Mouse (Mus musculus): ENCODE data around the gene Zfp354b. TPM values are rescaled to one million over a fixed set of nuclear protein-coding genes. Genes with fewer than 3 reads are reported as not detected.

Gene Zfp354b
- polyA plus RNA-seq (2017; shearing (Covaris generic)), result not detected

DNA sequence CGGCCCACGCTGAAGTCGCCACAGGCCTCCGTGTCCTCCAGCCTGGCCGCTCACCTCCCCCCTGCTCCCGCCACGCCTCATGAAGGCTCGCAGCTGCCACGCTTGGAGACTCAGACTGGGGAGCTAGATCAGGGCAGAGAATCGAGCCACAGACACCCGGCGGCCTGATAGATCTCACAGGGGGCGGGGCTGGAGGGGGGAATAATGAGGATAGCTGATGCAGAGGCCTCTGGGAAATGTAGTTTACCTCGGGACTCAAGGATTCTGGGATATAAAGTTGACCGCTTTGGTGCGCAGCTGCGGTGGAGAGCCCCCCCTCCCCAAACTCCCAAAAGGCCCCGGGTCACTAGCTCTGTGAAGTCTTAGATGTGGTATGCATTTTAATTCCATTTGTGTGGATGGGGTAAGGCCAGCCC, at the start of gene Zfp354b:
Gene Zfp354b (minus strand): TSS at position 183 of the 416 bp plus-strand sequence.

DNA sequence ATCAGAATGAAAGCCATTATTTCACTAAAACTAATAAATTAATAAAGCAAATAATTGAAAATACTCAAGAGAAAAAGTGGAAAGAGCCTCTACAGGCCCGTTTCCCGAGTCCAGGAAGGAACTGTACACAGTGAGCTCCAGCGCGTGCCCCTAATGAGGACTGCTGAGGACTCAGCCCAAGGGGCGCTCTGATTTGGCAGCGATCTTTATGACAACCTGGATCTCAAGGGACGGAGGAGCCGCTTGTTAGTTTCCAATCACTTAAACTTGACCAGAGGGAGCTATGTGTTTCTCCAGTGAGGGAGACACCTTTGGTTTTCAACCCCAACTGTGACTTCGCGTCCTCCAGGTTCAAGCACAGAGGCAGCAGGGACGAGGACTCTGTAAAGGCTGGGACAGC, 34.8 kb upstream of the Zfp354b start, which contains the start of gene Olfr1378:
Gene Olfr1378 (plus strand): TSS at position 301 of the 400 bp plus-strand sequence.

DNA sequence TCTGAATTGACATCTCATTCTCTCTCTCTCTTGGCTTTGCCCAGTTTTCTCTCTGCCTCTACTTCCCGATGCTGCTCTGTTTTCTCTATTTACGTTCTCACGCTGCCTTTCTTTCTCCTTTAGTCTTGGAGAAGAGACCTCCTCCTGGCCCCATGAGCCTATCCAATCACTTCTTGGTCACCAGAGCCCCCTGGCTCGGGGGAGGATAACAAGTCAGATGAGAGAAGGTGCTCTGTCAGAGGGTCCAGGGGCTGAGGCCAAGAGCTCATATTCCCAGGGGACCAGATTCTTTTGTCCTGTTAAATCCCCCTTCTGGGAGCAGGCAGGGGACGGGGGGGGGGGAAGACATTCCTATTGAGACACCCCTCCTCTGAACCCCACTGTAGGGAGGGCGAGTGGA, 22.2 kb upstream of the Zfp354b start, which contains the start of gene Prop1:
Gene Prop1 (minus strand): TSS at position 101 of the 400 bp plus-strand sequence.

DNA sequence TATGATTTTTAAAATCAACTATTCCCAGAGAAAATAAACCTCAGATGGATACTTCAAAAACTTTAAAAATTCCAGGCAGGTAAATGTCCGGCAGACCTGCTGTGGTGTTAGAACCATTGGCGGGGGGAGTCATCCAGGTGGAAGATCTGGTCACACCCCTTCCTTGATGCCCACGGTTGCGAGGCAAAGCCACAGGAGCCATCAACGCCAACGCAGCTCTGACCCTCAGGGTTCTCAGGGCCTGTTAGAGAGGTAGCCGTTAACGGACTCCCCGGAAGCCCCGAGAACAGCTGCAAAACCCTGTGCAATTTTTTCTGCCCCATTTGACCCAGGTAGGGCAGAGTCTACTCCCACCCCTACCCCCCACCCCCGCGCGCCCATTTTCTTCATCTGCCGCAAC, 12.1 kb upstream of the Zfp354b start, which contains the start of gene 4933414I15Rik:
Gene 4933414I15Rik (minus strand): TSS at position 260 of the 400 bp plus-strand sequence.

DNA sequence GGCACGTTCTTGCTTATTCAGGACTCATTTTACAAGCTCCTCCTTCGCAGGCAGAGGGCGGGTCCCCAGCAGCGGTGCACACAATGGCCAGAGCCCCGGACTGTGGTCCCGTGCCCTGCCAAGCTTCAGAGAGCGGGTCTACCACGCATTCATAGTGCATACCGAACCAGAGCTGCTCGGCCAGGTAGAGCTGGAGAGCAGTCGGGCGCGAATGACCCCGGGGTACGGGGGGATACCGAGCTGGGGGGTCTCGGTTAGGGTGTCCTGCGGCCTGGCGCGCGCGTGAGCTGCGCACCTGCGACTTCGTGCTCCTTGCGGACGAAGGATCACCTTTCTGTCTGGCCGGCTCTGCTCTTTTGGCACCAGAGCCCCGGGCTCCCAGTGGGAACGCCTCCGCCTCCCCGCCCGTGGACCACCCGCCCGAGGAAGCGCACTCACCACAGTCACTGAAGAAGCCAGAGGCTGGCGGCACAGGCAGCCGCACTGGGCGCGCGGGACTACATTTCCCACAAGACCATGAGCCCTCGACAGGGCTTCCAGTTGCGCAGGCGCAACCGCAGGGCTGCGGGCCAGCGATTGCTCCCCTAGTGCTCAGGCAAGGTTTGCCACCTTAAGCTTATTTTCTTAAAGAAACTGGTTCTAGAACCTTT, 15.6 kb downstream of the Zfp354b start, which contains the start of gene Zfp2:
Gene Zfp2 (minus strand): TSS at position 495 of the 650 bp plus-strand sequence.

DNA sequence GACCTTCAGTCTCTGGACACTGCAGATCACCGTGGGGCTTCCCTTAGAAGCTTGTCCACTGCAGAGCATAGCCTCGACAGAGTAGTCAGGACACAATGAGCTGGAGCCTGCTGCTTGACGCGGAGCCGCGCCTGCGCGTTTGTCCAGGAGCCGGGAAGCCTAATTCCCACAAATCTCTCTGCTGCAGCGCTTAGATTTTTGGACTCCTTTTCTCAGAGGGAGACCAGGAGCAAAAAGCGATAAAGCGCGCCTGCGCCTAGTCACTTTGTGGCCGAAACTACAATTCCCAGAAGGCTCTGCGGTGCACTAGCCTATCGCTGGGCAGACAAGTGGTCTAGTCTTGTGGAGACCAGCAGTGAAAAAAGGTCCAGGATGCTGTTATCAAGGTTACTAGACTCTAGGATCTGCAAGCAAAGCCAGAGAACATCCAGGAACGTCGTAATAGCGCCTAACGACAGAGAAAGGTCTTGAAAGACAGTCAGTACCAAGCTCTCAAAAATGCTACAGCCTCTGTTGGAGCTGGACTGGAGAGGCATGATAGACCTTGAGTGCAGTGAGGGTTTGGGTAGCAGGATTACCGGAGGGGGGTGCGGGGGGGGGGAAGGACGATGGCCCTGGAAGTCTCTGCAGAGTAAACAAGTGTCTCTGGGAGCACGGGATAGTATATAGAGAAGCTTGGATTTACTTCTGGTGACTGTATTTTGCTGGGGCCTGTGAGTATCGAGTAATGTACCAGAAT, 43.9 kb downstream of the Zfp354b start, which contains the start of gene Zfp454:
Gene Zfp454 (minus strand): TSS at position 262 of the 739 bp plus-strand sequence.

Other genes starting within 250 kb of the Zfp354b start
- gene Zfp354c, start 103.9 kb downstream of the Zfp354b start, polyA plus RNA-seq (2017; shearing (Covaris generic)), result 1 to 10 TPM; 3.0 to 5.9 TPM
- 1 to 10 TPM in 1 of 2 experiments, under 1 TPM in 1; 0.14 to 1.2 TPM for gene Zfp879, start 90.1 kb downstream of the Zfp354b start, polyA plus RNA-seq (2017; shearing (Covaris generic))
- gene Grm6, start 80.9 kb downstream of the Zfp354b start, polyA plus RNA-seq (2017; shearing (Covaris generic)), result under 1 TPM; 0.72 to 0.94 TPM
- not detected for gene Zfp454, start 44.0 kb downstream of the Zfp354b start, polyA plus RNA-seq (2017; shearing (Covaris generic))
- gene Zfp2, start 15.5 kb downstream of the Zfp354b start, polyA plus RNA-seq (2017; shearing (Covaris generic)), result 1 to 10 TPM in 1 of 2 experiments, under 1 TPM in 1; 0.31 to 2.4 TPM
- gene 4933414I15Rik, start 12.1 kb upstream of the Zfp354b start, polyA plus RNA-seq (2017; shearing (Covaris generic)), result 1 to 10 TPM in 1 of 2 experiments, not detected in 1; 1.1 TPM
- gene Prop1, start 22.1 kb upstream of the Zfp354b start, polyA plus RNA-seq (2017; shearing (Covaris generic)), result not detected
- gene Olfr1378, start 34.9 kb upstream of the Zfp354b start, polyA plus RNA-seq (2017; shearing (Covaris generic)), result not detected
- gene Olfr1377, start 50.3 kb upstream of the Zfp354b start, polyA plus RNA-seq (2017; shearing (Covaris generic)), result not detected
- under 1 TPM in 1 of 2 experiments, not detected in 1; 0.45 TPM for gene Olfr51, start 72.0 kb upstream of the Zfp354b start, polyA plus RNA-seq (2017; shearing (Covaris generic))
- 1 to 10 TPM in 1 of 2 experiments, under 1 TPM in 1; 0.07 to 1.1 TPM for gene Olfr54, start 82.6 kb upstream of the Zfp354b start, polyA plus RNA-seq (2017; shearing (Covaris generic))
- gene Olfr1375, start 116.5 kb upstream of the Zfp354b start, polyA plus RNA-seq (2017; shearing (Covaris generic)), result not detected
- gene Zfp354a, start 127.6 kb upstream of the Zfp354b start, polyA plus RNA-seq (2017; shearing (Covaris generic)), result under 1 TPM in 1 of 2 experiments, not detected in 1; 0.26 TPM

All from inflammation-experienced regulatory T-cells (primary cell).